Mouse (Mus musculus) right cerebral cortex, adult 18-20 months (tissue): Measurements from ENCODE around the gene Poldip3.

Experiments used
- DNase-seq: peaks from one replicate; pipeline ENCODE4 v3.0.0; 2022; ENCODE audit warnings: mixed read lengths

Poldip3 gene

DNA sequence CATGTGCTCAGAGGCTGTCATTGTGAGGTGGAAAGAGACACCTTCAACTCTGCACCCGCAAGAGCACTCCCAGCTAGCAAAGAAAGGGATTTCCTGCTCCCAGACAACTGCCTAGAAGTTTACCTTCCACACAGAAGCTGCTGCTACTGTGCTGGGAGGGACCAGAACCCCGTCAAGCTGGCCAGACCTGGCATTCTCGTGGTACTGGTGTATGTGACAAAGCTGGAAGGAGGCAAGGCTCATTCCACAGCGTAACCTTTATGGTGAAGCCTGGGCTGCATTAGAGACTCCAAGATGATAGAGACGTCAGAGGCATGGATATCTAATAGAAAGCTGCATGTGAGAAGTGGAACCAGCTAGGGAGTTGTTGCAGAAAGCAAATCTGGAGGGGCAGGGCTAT is 24.6 kb downstream of the Poldip3 start:
- DNase-seq, result no peak

GRCm38 (mm10) chr15:83122566-83123145 is 26.5 kb downstream of the Poldip3 start, which contains the start of gene Rrp7a:
TSS of gene Rrp7a (minus strand) at chr15:83122801.
- DNase-seq, result peak; percentile 95

DNA sequence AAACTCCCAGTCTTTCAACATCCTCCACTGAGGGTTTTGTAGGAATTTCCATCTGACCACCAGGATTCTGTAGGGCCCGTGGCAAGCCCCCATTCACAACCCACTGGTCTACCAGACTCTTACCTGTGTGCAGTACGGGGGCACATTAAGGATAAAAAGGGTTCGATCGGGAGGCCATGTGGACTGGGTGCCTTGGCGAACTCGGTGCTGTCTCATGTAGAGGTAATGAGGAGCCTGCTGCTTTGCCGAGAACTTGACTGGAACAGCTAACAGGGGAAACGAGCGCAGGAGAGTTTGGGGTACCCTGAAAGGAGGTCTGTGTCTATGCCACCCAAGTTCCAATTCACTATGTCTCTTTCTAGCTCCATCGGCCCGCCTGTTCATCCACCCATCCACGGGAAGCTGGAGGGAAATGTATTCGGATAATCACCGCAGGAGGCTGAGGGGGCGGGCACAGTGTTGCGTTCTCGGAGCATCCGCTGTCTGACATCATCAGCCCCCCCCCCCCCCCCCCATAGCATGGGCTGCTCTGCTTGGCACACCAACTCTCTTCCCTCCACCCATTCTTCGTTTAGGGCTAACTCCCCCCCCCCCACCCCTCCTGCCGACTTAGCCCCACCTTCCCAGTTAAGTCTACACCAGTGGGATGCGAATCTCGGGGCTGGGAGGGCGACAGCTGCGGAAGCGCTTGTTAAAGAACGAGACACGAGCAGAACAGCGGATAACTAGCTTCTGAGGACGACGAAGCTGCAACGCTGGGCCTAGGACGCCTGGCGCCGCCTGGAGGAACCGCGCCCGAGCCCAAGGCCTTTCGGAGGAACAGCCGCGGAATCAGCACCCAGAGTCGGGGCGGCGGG is 27.2 kb downstream of the Poldip3 start:
- peak; percentile 81 for DNase-seq

DNA sequence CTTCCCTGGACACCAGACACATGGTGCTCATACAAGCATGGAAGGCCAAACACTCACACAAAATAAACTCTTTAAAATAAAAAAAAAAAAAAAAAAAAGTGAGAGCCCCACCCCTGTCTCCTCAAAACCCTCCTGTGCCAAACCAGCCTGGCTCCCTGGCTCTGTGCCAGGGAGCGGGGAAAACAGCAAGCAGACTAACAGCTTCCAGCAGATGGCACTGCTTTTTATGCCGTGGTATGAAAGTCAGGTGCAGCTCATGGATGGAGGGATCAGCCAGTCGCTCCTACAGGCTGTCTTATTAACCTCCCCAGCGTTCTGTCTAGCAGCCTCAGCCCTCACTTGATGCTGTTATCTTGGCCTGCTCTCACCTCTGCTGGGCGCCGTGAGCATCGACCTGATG is 30.8 kb downstream of the Poldip3 start:
- DNase-seq, result peak; percentile 65

DNA sequence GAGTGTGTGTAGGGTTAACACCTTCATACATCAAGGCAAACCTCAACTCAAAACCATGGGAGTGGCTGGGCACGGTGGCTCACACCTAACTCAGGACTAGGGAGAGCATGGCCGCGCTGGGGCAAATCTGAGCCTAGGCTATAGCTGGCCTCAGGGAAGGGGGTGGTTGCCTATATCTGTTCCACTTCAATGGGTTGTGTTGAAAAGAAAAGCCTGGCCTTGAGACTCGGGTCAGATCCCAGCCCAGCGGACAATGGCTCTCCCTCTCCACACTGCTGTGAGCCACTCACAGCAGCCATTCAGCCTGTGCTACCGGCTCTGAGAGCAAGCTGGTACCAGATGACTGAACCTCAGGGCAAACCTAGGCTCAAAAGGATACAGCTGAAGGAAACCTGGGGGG is 34.1 kb downstream of the Poldip3 start:
- DNase-seq, result no peak

DNA sequence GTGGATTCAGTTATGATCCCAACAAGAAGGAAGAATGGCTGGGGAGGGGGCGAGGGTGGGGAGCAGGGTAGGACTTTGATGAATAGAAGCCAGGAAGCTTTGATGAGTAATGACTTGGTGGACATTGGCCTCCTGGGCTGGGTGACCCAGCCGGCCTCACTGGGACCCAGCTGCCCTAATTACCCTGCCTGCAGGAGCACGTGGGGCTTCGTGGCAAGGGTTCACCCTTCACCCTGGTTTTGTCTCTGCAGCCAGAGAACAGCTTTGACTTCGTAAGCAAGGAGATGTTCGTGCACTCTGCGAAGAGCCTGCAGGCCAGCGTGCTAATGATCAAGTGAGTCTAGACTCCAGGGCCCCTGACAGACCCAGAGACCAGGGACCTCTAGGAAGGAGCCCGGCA is 35.1 kb downstream of the Poldip3 start:
- no peak for DNase-seq

GRCm38 (mm10) chr15:83112898-83113297 is 36.3 kb downstream of the Poldip3 start:
- DNase-seq, result peak; percentile 70

DNA sequence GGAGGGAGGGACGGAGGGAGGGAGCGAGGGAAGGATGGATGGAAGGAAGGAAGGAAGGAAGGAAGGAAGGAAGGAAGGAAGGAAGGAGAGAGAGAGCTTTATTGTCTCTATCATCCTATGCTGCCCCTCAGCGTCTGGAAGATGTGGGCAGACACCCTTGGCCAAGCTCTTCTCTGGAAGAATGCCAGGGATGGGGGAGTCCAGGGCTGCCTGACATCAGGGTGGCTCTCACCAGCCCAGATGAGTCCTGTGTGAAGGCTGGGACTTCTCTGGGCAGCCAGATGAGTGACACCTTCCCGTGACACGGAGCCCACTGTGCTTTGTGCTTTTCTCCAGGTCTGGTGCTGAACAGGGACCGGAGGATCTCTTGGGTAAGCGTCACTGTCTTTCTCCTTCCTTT is 37.3 kb downstream of the Poldip3 start:
- DNase-seq, result no peak

- no peak for DNase-seq
Measured at GRCm38 (mm10) chr15:83111290-83111689, 37.9 kb downstream of the Poldip3 start.

DNA sequence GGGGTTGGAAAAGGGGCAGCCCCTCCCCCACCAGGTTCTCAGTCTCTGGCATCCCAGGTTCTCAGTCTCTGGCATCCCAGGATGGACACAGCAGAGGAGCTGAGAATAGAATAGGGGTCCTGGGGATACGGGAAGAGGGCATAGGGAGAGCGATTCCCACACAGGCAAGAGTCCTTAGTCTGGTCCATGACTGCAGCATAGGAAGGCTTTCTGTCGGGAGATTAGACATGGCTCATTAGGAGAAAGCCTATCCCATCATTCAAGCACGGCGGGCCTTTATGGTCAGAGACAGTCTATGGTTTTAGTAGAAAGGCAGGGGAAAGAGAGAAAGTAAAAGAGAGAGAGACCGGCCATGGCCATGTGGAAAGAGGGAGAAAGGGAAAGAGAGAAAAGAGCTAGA is 41.4 kb downstream of the Poldip3 start:
- no peak for DNase-seq

GRCm38 (mm10) chr15:83106426-83106825 is 42.8 kb downstream of the Poldip3 start:
- DNase-seq, result no peak

DNA sequence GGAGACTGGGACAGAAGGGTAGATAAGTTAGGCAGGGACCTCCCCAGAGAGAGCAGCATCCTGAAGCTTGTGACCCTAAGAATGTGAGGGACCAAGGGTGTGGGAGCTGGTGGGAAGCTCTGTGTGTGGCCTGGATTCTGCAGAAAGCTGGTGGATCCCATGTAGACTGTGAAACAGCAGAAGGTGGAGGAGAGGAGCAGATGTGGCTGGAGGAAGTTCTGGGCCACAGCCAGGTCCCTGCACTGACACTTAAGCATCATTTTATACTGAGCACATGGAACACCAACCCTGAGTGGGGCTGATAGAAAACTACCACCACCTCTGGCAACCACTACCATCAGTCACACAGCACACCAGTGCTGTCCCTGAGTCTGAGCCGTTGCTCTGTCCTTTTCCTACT is 46.1 kb downstream of the Poldip3 start:
- DNase-seq, result peak; percentile 41

- no peak for DNase-seq
Measured at GRCm38 (mm10) chr15:83100332-83100662, 48.9 kb downstream of the Poldip3 start.

DNA sequence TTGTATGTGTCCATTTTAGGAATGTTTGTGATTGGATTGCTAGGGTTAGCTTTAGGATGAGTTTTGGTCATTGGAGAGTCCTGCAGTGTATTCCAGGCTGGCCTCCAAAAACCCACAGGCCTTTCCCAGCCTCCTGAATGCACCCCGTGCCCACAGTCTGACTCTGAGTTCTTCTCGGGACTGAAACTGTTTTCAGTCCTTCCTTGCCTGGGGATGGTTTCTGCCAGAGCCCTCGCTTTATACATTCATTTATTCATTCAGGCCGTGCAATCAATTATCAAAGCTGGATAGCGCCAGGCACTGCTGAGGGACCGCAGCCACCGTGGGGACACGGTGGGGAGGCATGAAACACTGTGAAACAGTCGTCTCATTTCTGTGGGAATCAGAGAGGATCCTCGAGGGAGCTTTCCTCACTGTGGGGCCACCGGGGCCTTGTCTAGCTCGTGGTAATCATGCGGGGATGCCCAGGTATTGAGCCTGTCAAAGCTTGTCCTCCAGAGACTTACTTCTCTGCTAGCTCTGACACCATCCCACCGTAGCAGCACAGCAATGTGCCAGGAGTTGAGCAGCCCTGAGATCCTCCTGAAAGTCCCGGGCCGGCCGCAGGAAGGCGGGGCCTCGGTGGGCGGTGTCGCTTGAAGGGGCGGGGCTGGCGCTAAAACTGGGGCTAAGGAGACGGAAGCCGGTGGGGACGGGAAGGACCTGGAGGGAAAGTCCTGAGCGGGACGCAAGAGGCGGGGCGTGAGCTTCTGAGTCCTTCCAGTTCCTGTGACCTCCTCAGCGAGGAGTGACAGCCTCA is 49.5 kb downstream of the Poldip3 start:
- peak; percentile 60 for DNase-seq

DNA sequence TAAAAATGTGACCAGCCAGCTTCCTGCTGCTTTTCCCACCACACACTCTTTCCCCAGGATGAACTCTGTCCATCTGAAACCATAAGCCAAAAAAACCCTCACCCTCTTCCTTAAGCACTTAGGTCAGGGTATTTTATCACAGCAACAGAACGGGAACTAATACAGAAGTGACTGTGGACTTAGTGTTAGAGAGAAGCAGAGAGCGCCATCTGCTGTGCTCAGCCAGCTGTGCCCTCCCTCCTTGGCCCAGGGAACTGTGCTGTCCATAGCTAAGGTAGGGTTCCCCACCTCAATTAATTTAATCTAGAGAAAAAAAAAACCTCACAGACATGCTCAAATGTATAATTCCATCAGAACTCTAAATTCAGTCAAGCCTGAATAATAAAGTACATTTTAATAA is 53.2 kb downstream of the Poldip3 start:
- no peak for DNase-seq

DNA sequence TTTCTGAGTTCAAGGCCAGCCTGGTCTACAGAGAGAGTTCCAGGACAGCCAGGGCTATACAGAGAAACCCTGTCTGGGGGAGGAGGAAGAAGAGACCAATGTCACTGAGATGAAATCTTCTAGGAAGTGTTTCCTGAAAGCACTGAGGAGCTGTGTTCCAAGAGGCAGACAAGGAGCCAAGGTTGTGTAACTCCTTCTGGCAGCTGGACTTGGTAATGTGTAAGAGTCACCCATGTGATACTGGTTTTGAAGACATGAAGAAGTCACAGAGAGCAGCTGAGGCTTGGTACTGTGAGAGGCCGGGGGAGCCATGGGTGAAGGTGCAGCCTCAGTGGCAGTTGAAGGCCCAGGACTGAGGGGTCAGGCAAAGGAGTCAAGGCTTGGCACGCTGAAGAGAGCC is 55.5 kb downstream of the Poldip3 start:
- no peak for DNase-seq

- DNase-seq, result no peak
Measured at GRCm38 (mm10) chr15:83090874-83091273, 58.3 kb downstream of the Poldip3 start.

DNA sequence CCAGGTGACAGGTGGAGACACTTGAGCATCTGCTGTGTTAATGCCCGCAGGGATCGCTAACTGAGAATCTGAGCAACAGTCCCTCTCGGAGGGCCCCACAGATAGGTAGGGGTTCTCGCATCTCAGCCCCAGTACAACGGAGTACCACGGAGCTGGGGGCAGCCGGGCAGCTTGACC is 59.9 kb downstream of the Poldip3 start, which contains the start of gene Serhl:
TSS of gene Serhl (plus strand) at position 78 of the 177 bp plus-strand sequence.
- DNase-seq, result no peak

GRCm38 (mm10) chr15:83088495-83089428 is 60.4 kb downstream of the Poldip3 start:
- DNase-seq, result no peak

DNA sequence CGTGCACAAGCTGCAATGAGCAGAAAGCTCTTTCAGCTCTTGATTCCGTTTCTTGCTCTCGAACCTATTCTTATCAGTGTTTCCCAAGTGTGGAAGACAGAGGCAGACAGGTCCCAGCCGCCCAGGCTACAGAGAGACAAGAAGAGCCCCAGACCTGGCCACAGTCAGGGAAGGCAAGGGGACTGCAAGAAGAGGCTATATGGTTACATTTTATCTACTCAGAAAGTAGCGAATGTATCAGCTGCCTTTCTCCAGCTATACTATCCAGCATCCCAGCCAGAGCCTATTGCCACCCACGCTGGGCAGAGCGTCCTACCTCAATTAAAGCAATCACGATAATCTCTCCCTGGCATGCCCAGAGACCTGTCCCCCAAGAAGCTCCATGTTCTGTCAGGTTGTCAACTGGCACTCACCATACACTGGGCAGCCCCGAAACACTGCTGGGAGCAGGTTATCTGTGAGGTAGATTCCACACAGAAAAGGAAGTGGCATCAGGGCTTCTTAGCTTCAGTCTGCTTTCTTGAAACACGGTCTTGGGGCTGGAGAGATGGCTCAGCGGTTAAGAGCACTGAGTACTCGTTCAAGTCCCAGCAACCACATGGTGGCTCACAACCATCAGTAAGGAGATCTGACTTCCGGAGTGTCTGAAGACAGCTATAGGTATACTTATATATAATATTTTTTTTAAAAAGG is 62.4 kb downstream of the Poldip3 start:
- DNase-seq, result no peak

DNA sequence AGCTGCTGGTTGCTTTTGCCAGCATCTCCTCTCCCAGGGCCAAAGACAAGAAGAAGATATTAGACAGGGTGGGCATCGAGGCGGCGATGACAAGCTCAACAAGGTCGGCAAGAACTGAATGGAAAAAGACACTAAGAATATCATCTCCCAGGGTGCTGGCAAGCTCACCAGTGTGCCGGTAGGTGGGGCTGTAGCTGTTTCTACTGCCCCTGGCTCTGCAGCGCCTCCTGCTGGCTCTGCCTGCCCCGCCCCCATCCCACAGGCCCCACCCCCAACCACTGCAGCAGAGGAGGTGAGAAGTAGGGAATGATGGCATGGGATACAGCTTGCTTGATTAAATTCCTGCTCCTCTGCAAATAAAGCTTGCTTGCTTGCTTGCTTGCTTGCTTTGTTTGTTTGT is 63.3 kb downstream of the Poldip3 start:
- peak; percentile 19 for DNase-seq

DNA sequence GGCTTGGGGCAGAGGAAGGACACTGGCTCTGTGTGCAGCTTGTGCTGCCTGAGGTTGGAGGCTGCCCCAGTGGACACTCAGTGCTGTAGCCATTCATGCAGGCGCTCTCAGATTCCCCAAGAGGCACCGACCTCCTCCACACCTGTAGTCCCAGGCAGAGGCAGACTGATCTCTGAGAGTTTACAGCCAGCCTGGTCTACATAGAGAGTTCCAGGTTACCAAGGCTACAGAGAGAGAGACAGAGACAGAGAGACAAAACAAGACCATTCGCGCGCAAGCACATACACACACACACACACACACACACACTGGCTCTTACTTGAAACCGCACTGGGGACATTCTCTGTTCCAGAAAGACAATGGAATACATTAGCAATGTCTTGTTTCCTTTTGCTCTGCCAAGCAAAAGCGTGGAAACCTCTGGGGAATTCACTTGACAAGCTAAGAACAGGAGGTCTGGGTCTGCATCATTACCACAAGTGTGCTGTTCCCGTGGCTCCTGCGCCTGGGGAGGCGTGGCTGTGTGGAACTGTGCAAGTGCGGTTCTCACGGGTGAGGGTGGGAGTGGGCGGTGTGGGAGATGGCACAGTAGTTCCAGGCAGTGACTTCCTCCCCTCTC is 65.1 kb downstream of the Poldip3 start:
- DNase-seq, result peak; percentile 20
